Mouse (Mus musculus): Measurements from ENCODE around the gene Lmx1a.
A peak's percentile ranks its signal among the peaks of the same experiment; 100 is the strongest.

Gene Lmx1a

DNA sequence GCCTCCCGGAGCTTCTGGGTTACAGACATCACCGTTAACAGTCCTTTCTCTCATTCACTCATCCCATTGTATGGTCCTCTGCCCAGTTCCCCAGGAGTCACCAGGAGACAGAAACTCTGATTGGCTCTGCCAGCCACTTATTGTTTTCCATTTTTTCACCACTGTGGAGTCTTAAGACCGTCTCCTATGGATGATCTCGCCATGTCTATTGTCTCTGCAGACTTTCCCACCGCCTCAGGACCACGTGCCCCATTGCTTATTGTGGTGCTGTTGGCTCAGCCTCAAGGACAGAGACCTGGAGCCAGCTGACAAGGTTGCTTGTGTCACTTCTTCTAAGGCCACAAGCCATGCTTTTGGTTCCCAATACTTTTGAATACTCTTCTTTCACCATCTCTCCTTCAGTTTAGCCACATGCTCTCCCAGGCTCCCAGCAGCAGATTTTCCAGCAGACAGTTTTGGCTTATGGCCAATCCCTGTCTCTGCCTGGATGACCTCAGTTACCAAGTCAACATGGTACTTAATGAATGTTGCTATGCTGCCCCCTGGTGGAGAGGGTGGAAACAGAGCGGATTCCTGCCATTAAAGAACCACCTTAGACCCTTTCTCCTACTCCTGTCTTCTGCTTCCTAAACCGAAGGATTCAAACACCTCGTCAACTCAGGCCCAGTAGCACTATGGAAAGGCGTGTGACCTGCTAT, 92.9 kb downstream of the Lmx1a start:
- peak; percentile 61 for DNase-seq (ENCODE audit: extremely low spot score, low read depth, low spot score)

DNA sequence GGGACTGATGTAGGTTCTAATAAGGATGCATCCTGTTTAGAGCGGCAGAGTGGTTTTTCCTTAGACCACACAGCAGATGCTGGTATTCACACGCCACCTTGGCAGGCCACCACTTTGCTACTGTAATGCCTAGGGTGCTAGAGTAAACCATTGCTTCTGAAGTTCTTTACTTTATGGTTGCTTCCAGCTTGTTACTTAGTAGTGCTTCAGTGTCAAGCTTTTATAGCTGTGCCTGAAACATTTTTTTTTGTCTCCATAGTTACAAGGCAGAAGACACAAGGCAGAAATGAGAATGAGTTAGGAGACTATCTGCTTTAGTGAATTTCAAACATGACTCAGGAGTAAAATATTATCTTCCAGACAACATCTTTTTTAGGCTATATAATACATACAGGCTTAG, 95.0 kb downstream of the Lmx1a start:
- DNase-seq (ENCODE audit: extremely low spot score, low read depth, low spot score), result no peak

DNA sequence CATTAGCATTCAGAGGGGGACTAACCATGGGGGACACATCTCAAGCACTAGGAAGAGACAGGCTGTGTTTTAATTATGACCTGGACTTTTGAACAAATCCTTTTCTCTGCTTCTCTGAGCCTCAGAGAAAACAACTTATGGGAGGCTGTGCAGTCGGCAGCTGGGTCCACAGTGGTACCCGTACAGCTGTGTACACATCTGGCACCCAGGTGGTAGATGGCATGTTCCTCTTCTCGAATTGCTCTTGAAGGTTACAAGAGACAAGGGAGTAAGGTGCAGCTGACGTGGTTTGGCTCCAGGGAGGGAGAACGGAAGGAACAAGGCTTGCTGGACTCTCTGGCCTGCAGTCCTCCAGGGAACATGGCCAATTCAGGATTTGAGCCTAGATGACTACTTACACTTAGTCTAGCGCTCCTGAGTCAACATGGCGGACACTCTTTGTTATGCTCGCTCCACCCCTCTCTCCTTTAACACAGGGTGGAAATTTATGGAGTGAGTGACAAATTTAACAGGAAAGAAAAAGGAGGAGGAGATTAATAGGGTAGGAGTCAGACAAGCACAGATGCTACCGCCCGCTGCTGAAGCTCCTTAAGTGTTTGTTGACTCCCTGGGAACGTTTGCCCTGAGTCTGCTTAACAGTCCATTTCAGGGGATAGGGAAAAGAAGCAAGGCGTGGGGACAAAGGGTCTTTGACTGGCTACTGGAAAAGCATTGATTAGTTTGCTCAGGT, 99.8 kb downstream of the Lmx1a start:
- DNase-seq (ENCODE audit: extremely low spot score, low read depth, low spot score), result peak; percentile 39

DNA sequence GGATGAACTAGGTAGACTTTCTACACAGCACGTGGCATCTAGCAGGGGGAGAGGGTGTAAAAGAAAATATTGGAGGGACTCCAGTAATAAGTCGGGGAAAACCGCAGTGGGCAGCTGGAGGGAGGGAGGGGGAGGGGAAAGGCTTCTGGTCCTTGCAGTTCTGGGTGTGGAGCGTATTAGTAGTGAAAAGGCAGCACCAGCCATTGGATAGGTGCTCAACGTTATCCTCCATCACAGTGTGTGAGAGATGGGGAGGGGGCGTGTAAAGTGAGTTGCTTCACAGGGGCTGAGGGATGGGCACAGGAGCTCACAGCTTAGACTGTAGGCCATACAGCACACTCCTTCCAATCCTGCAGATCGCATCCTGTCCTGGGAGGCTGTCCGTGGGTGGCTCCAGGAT, 100.4 kb downstream of the Lmx1a start:
- no peak for DNase-seq (ENCODE audit: extremely low spot score, low read depth, low spot score)

DNA sequence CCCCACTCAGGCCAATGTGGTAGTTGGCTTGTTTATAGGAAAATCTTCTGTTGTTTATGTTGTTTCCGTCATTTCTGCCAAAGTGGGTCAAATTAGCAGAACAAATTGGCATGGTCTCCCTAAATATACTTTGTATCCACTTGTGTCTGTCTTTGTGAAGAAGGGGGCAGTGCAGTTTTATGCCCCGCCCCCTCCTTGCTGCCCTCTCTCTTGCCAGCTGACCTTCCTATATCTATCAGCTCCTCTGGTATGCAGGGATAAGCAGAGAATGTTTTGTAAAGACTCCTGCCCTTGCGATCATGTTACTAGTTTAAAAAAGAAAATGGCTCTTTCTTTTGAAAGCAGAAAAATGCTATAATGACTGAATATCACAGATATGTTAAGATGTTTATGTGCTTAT, 101.7 kb downstream of the Lmx1a start:
- DNase-seq (ENCODE audit: extremely low spot score, low read depth, low spot score), result no peak

DNA sequence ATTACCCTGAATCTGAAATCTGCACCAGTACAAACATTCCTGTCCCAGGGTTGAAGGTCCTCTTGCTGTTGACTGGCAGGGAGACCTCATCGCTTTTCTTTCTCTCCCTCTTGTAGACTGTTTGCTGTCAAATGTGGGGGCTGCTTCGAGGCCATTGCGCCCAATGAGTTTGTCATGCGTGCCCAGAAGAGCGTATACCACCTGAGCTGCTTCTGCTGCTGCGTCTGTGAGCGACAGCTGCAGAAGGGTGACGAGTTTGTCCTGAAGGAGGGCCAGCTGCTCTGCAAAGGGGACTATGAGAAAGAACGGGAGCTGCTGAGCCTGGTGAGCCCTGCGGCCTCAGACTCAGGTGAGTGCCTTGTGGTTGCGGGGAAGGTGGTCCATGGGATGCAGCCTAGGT, 102.2 kb downstream of the Lmx1a start:
- no peak for DNase-seq (ENCODE audit: extremely low spot score, low read depth, low spot score)

DNA sequence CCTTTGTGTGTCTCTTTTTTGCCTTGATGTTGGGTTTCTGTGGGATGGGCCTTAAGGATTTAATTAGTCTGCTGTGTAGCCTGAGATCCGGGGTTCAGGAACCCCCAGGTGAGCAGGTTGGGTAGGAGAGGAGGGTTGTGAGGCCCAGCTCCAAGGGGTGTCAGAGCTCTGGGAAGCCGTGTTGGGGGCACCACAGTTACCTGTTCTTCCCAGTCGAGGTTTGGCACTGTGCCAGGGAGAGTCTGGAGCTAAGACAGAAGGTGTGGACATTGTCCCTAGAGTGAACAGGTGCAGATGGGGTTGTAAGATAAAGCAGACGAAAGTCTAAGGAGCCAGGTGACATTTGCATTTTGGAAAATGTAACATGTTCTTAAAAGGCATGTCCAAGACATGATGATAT, 112.9 kb downstream of the Lmx1a start:
- DNase-seq (ENCODE audit: extremely low spot score, low read depth, low spot score), result no peak

DNA sequence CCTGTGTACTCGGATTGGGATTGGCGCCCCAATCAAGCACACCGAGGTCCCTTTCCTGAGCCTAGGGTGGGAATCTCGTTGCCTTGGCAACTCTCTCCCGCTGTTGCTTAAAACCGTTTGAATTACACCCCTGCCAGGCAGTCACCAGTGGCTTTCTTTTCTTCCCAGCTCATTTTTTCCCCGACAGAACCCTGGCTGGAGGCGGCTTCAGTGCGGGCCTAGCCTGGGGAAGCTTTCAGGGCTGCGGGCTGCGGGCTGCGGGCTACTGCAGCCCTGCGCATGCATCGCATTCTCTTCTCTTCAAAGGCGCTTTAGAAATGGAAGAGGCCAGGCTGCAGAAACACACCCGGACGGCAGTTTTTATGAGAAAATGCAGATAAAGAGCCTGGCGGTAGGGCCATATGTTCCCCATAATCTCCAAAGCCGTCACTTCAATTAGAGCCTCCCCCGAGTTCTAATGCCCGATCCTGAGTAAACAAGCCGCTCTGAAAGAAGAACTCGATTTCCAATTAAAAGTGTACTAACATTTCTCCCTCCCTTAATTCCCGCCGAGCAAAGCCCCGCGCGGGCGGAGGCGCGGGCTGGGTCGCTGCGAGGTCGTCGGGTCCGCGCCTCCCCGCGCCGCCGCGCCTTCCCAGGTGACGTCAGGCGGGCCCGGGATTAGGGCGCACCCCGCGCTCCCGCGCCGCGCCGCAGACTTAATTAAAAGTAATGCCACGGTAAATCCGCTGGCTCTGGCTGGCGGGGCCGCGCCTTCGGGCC, 113.7 kb downstream of the Lmx1a start:
- DNase-seq (ENCODE audit: extremely low spot score, low read depth, low spot score), result no peak

DNA sequence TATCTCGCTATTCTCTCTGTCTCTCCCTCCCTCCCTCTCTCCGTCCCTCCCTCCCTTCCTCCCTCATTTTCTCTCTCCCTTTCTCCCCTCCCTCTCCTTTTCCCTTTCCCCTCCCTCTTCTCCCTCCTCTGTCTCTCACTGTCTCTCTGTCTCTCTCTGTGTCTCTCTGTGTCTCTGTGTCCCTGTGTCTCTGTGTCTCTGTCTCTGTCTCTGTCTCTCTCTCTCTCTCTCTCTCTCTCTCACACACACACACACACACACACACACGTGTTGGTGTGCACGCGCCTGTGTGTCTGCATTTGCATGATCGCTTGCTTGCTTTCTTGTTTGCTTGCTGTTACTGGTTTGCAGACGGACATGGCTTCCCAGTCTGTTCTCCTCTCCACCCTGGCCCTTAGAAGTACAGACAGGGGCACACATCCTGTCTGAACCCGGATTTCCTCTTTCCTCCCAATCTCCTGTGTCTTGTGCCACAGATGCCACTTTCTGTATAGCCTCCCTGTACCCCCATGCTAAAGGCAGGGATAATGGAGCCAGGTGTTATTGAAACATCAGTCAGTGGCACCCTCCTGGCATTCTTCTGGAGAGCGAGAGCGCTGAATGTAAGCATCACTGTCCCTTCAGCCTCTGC, 114.4 kb downstream of the Lmx1a start:
- no peak for DNase-seq (ENCODE audit: extremely low spot score, low read depth, low spot score)

DNA sequence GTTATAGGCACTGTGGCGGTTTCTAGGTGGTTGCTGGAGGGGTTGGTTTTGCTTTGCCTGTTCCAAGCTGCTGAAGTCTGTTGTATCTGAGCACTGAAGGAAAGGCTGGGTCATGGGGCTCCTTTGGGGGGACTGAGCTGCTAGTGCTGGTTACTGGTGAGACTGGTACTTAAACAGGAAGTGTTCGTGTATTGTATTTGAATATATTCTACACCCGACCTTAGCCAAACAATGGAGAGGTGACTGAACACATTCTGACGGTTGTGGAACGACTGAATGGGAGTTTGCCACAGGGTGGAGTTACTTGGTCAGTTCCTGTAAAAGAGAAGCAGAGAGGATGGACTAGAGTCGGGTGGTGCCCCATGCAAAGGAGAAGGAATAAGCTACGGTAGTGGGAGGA, 115.8 kb downstream of the Lmx1a start:
- no peak for DNase-seq (ENCODE audit: extremely low spot score, low read depth, low spot score)

DNA sequence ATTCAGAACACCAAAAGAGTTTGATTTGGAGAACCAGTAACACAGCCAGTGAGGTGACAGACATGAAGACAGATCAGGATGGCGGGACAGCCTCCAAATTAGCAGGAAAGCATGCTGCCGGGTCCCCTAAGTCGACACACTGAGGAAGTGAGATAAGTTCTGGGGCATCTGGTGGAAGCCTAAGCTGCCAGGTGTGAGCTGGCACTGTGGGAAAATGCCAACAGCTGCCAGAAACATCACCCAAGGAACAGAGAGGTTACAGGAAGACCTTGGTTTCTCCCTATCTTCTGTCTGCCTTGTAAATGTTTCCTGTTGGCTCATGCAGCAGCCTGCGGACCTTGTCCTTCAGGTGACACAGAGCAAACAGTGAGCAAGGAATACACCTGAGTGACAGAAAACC, 122.1 kb downstream of the Lmx1a start:
- DNase-seq (ENCODE audit: extremely low spot score, low read depth, low spot score), result no peak

DNA sequence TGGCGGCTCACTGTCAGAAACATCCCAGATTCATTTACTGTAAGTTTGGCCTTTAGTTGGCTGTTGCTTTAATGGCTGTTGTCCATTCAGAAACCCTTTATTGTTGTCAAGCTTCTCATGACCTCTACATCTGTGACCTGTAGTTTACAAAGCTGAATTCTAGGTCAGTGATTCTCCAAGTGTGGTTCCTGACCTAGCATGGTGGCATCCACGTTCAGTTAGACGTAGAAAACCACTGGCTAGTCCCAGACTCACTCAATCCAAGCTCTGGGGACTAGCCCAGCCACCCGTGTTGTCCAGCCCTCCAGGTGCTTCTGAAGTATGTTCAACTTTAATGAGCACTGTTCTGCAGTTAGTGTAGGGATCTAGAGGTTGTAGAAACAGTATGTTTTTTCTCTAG, 126.1 kb downstream of the Lmx1a start:
- no peak for DNase-seq (ENCODE audit: extremely low spot score, low read depth, low spot score)

DNA sequence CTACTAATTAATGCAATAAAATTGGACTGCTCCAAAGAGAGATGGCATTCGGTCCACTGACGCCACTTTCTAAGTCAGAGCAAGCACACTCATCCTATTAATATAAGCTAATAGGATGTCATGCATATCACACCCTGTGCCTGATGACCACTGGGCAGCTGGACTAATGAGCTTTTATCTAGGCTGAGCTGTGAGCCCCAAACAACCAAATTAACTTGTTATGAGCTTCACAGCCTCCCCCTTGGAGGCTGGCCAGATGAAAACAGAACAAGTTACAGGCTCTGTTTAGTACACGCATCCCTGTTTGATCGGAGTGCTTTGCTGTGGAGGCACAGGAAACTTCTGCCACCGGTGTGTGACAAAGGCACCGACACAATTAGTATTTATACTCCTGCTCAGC, 128.0 kb downstream of the Lmx1a start:
- no peak for DNase-seq (ENCODE audit: extremely low spot score, low read depth, low spot score)

DNA sequence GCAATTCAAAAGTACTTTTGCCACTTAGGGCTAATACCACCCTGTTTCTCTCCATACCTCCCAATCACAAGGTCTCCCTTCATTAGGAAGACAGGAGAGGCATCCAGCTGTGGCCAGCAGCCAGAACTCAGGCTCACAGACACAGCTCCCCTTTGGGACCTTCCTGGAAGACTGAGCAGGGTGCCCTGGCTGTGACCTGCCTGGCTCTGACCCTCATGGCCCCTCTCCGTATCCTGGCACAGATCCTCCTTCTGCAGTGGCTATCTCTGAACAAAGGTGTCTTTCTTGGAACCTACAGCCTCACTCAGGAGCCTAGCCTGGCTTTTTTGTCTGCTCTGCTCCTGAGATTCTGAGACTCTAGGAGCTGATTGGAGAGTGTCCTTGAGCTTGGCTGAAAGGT, 128.6 kb downstream of the Lmx1a start:
- no peak for DNase-seq (ENCODE audit: extremely low spot score, low read depth, low spot score)

DNA sequence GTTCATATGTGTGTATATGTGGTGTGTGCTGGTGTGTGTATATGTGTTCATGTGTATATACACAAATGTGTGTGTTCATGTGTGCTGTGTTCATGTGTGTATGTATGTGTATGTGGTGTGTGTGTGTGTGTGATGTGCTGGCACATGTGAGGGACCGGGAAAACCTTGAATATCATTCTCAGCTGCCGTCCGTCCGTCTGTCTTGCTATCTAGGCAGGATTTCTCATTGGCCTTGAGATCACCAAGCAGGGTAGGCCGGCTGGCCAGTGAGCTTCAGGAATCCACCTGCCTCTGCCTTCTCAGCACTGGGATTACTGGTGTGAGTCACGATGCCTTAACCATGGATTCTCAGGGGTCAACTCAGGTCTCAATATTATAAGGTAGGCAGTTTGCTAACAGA, 131.0 kb downstream of the Lmx1a start:
- no peak for DNase-seq (ENCODE audit: extremely low spot score, low read depth, low spot score)

DNA sequence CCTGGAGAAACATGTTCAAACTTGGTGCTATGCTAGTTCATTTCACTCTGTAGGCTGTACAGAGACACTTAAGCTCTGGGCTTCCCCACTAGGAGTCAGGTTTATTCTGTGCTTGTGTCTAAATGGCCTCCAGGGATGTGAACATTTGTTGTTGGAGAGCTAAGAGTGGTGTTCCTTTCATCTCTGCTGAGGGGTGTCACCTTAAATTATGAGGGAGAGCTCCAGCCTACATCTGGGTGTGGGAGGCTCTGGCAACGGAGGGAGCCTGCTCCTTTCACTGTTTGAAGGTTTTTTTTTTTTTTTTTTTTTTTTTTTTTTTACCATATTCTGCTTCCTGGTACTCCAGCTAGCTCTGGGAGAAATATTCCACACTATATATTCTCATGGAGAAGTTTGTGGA, 132.1 kb downstream of the Lmx1a start:
- DNase-seq (ENCODE audit: extremely low spot score, low read depth, low spot score), result no peak

DNA sequence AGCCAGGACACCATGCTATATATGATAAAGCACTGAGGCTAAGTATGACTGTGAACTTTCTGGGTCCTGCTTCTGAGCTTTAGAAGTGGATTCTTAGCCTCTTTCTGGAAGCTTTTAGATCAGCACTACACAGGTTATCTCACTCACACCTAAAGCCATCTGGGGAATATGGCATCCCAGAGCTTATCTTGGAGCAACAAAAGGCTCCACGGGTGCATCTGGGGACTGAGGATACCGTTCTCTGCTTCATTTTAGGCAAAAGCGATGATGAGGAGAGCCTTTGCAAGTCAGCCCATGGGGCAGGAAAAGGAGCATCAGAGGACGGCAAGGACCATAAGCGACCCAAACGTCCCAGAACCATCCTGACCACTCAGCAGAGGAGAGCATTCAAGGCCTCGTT, 141.3 kb downstream of the Lmx1a start:
- no peak for DNase-seq (ENCODE audit: extremely low spot score, low read depth, low spot score)

DNA sequence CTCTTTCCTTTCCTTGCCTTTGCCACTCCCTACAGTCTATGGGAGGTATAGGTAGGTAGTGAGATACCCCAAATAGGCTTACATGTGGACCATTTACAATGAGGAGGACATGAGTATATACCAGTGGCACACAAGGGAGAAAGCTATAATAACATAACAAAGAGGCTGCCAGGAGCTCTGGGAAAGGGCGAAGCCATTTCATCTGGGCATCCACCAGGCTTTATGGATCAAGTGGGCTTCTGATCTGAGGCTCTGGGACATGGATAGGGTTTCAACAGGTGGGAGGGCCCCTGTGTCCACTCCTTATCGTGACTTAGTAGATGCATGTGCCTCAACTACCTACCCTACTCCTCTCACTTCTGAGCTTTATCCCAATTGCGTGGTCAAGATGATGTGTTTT, 142.6 kb downstream of the Lmx1a start:
- DNase-seq (ENCODE audit: extremely low spot score, low read depth, low spot score), result no peak

DNA sequence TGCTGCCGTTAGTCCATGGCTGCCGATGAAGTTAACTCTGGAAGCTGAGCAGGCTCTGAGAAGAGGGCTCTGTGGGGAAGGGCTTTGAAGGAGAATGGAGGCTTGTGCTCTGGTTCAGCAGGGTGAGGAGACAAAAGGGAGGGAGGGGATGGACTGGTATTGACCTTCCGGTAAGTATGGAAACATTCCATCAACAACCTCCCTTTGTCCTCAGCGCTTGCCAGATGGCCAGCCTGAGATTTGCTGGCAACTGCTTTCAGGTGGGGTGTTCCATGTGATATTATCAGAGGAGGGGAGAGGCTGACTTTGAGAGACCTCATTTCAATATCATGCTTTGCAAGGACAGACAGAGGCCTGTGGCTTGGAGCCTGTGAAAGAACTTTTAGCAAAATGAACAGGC, 165.8 kb downstream of the Lmx1a start:
- no peak for DNase-seq (ENCODE audit: extremely low spot score, low read depth, low spot score)

DNA sequence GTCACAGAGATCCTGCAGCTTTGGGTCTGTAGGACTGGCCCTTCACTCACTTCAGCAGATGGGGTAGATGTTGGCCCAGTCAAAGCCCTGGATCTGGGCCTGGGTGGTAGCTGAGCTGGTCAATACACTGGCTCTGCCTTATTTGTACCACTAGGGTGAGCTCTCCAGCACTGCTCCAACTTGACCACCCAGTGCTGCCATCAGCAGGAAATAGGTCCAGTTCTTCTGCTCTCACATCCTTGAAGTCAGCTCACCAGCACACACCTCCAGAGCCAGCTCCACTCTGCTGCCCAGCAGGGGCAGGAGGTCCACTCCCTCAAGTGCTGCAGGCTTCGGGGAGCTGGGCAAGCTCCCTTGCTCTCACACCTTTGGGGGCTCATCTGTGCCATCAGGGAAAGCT, 183.0 kb downstream of the Lmx1a start:
- no peak for DNase-seq (ENCODE audit: extremely low spot score, low read depth, low spot score)

DNA sequence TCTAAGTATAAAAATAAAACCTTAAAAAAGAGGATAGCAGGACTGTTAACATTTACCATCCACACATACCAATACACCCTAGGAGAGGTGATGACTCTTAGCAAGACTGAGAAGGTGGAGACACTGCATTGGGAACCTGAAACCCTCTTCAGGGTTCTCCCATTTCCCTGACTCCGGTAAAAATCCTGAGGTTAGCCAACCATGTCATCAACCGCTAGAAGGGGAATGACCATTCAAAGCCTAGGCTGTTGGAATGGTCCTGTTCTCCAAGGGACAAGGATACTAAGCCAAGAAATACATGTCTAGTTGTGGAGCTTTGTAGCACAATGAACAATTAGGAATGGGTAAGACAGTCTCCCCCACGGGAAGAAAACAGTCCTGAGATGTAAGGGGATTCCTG, 185.1 kb downstream of the Lmx1a start:
- DNase-seq (ENCODE audit: extremely low spot score, low read depth, low spot score), result no peak

DNA sequence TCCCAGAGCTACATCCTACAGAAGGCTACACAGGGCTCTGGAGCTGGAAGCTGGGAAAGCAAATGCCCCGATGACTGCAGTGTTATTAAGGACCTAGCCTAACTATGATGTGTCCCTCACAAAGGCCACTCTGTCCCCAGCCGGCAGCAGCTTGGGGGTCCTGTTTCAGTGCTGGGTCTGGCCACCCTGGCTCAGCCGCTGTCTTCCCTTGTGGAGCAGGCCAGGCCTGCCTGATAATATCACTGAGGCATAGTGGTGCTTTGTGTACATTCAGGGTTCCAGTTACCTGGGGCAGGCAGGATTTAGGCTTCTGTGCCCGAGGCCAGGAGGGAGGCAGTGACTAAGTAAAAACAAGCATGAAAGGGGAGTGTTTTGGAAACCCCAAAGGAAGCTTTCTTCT, 188.9 kb downstream of the Lmx1a start:
- no peak for DNase-seq (ENCODE audit: extremely low spot score, low read depth, low spot score)

Measured in hindlimb bud, embryonic 11.5 days (tissue).